Mouse (Mus musculus) liver, embryonic 14.5 days (tissue): ENCODE measurements around the gene Calcrl.

Source experiments
- CTCF ChIP-seq: IDR thresholded peaks from 2 replicates; pipeline ENCODE4 v1.5.1; 2016; ENCODE audit warnings: antibody characterized with exemption, low read depth, control low read depth
- EP300 ChIP-seq: IDR thresholded peaks from 2 replicates; pipeline ENCODE4 v1.6.1; 2016; ENCODE audit warnings: antibody characterized with exemption, low read depth

DNA sequence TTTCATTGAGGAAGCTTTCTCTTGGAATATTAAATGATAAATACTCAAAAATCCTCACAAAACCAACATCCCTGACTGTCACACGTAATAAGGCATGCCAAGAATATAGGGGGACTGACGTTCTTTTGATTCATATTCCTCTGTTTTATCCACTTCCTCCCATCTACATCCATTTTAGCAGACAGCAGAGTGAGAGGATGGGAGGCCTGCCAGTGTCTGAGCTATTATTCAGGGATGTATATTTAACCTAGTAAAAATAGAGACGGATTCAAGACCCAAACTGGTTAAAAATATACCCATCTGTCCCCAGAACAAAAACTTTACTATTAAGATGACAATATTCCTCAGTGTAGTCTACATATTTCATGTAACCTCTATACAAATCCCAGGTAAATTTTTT lies 37.2 kb upstream of the Calcrl start:
- TF ChIP-seq CTCF (no peak), EP300 (no peak)
